Mouse (Mus musculus): ENCODE results near the gene Ankzf1. TPM values are rescaled to one million over a fixed set of nuclear protein-coding genes. Genes with fewer than 3 reads are reported as not detected.
"Not testable (repeated sequence)": the region's sequence is repeated elsewhere in the genome, so short reads cannot be mapped to it uniquely, and the experiment has no call there.

Ankzf1 gene
- polyA plus RNA-seq, 1 experiment from 2014 or later = 14.5 TPM

- no peak for ATAC-seq
- no peaks in the 10 kb centered on the region for H3K36me3 ChIP-seq
- no peak overlapping the region for H3K4me3 ChIP-seq
- no peak overlapping the region for H3K4me2 ChIP-seq
- no peaks in the 10 kb centered on the region for H3K9me3 ChIP-seq (replicated peaks)
- H3K27me3 ChIP-seq (replicated peaks) = no peaks in the 10 kb centered on the region
- peak overlapping the region; percentile 43 for H3K27ac ChIP-seq
- H3K4me1 ChIP-seq = peaks cover 77% of the 10 kb centered on the region
- 62% methylated on average over 4 of the region's 4 CpGs for WGBS (ENCODE audit: insufficient replicate concordance)
- 0 out of 2 replicates have a peak overlapping the region, but pooled peaks have one; percentile 17 for H3K9ac ChIP-seq
These were observed 39.3 kb downstream of the Ankzf1 start for GRCm38 (mm10) chr1:75231224-75231623.

GRCm38 (mm10) chr1:75231664-75232152, 39.8 kb downstream of the Ankzf1 start, which contains the start of gene A630095N17Rik:
A630095N17Rik (minus strand) TSS chr1:75232102.
- Histone ChIP-seq H3K36me3 (no peaks in the 10 kb centered on the region), H3K27ac (peak within 1 kb of the TSS; percentile 43), H3K4me2 (peak within 1 kb of the TSS; percentile 21; the same call in 1 of the 2 replicates), H3K4me3 (no peak within 1 kb of the TSS), H3K4me1 (peaks cover 75% of the 10 kb centered on the region), H3K9ac (0 out of 2 replicates have a peak within 1 kb of the TSS, but pooled peaks have one; percentile 17), H3K27me3 (replicated peaks) (no peaks in the 10 kb centered on the region), H3K9me3 (replicated peaks) (no peaks in the 10 kb centered on the region)
- ATAC-seq = no peak
- WGBS (ENCODE audit: insufficient replicate concordance) = 69% methylated on average over 5 of the region's 5 CpGs

GRCm38 (mm10) chr1:75232489-75232888, 40.5 kb downstream of the Ankzf1 start:
- WGBS (ENCODE audit: insufficient replicate concordance) = 60% methylated on average over 4 of the region's 4 CpGs
- H3K9me3 ChIP-seq (replicated peaks); H3K9ac ChIP-seq; H3K4me2 ChIP-seq; H3K27ac ChIP-seq; H3K4me3 ChIP-seq; ATAC-seq; H3K27me3 ChIP-seq (replicated peaks); H3K36me3 ChIP-seq: not testable (repeated sequence)
- H3K4me1 ChIP-seq = peaks cover 75% of the 10 kb centered on the region

GRCm38 (mm10) chr1:75234606-75235005, 42.7 kb downstream of the Ankzf1 start:
- 1% methylated on average over 8 of the region's 8 CpGs for WGBS (ENCODE audit: insufficient replicate concordance)
- Histone ChIP-seq H3K36me3 (peaks cover 11% of the 10 kb centered on the region), H3K27ac (peak overlapping the region; percentile 98), H3K4me1 (peaks cover 79% of the 10 kb centered on the region), H3K27me3 (replicated peaks) (no peaks in the 10 kb centered on the region), H3K4me3 (no peak overlapping the region), H3K9me3 (replicated peaks) (no peaks in the 10 kb centered on the region), H3K4me2 (peak overlapping the region; percentile 87), H3K9ac (peak overlapping the region; percentile 13; the same call in 1 of the 2 replicates)
- no peak for ATAC-seq

GRCm38 (mm10) chr1:75236117-75237050, 44.4 kb downstream of the Ankzf1 start, which contains the start of gene Dnajb2:
Dnajb2 (plus strand) TSS chr1:75236406.
- Histone ChIP-seq H3K27me3 (replicated peaks) (no peaks in the 10 kb centered on the region), H3K36me3 (peaks cover 26% of the 10 kb centered on the region), H3K4me1 (peaks cover 61% of the 10 kb centered on the region), H3K4me2 (peak within 1 kb of the TSS; percentile 87), H3K9ac (peak within 1 kb of the TSS; percentile 79), H3K4me3 (peak within 1 kb of the TSS; percentile 64), H3K27ac (peak within 1 kb of the TSS; percentile 98), H3K9me3 (replicated peaks) (no peaks in the 10 kb centered on the region)
- ATAC-seq = peak; percentile 95
- 1% methylated on average over 64 of the region's 64 CpGs for WGBS (ENCODE audit: insufficient replicate concordance)

GRCm38 (mm10) chr1:75239591-75239990, 47.6 kb downstream of the Ankzf1 start:
- no peak for ATAC-seq
- H3K27me3 ChIP-seq (replicated peaks) = no peaks in the 10 kb centered on the region
- WGBS (ENCODE audit: insufficient replicate concordance) = 84% methylated on average over 10 of the region's 10 CpGs
- no peak overlapping the region for H3K4me3 ChIP-seq
- no peak overlapping the region for H3K27ac ChIP-seq
- H3K36me3 ChIP-seq = peaks cover 46% of the 10 kb centered on the region
- no peak overlapping the region for H3K4me2 ChIP-seq
- H3K4me1 ChIP-seq = peaks cover 45% of the 10 kb centered on the region
- no peaks in the 10 kb centered on the region for H3K9me3 ChIP-seq (replicated peaks)
- H3K9ac ChIP-seq = no peak overlapping the region

- no peaks in the 10 kb centered on the region for H3K9me3 ChIP-seq (replicated peaks)
- no peak overlapping the region for H3K9ac ChIP-seq
- no peak overlapping the region for H3K27ac ChIP-seq
- H3K36me3 ChIP-seq = peaks cover 46% of the 10 kb centered on the region
- no peak for ATAC-seq
- no peaks in the 10 kb centered on the region for H3K27me3 ChIP-seq (replicated peaks)
- WGBS (ENCODE audit: insufficient replicate concordance) = 84% methylated on average over 14 of the region's 14 CpGs
- no peak overlapping the region for H3K4me2 ChIP-seq
- no peak overlapping the region for H3K4me3 ChIP-seq
- peaks cover 18% of the 10 kb centered on the region for H3K4me1 ChIP-seq
These were observed 51.5 kb downstream of the Ankzf1 start for GRCm38 (mm10) chr1:75243411-75243810.

- H3K36me3 ChIP-seq = peaks cover 38% of the 10 kb centered on the region
- no peak overlapping the region for H3K4me2 ChIP-seq
- H3K27me3 ChIP-seq (replicated peaks) = no peaks in the 10 kb centered on the region
- H3K9me3 ChIP-seq (replicated peaks) = no peaks in the 10 kb centered on the region
- peaks cover 12% of the 10 kb centered on the region for H3K4me1 ChIP-seq
- no peak overlapping the region for H3K27ac ChIP-seq
- peak; percentile 16; the same call in 1 of the 2 replicates for ATAC-seq
- H3K4me3 ChIP-seq = no peak overlapping the region
- H3K9ac ChIP-seq = no peak overlapping the region
- WGBS (ENCODE audit: insufficient replicate concordance) = 85% methylated on average over 12 of the region's 12 CpGs
These were observed 52.4 kb downstream of the Ankzf1 start for GRCm38 (mm10) chr1:75244175-75244826.

GRCm38 (mm10) chr1:75244836-75245235, 52.9 kb downstream of the Ankzf1 start:
- no peak overlapping the region for H3K4me3 ChIP-seq
- peak; percentile 50 for ATAC-seq
- H3K4me2 ChIP-seq = no peak overlapping the region
- H3K36me3 ChIP-seq = peaks cover 33% of the 10 kb centered on the region
- H3K9me3 ChIP-seq (replicated peaks) = no peaks in the 10 kb centered on the region
- H3K27ac ChIP-seq = no peak overlapping the region
- no peak overlapping the region for H3K9ac ChIP-seq
- peaks cover 17% of the 10 kb centered on the region for H3K4me1 ChIP-seq
- no peaks in the 10 kb centered on the region for H3K27me3 ChIP-seq (replicated peaks)
- 24% methylated on average over 4 of the region's 4 CpGs for WGBS (ENCODE audit: insufficient replicate concordance)

- Histone ChIP-seq H3K4me1 (peaks cover 37% of the 10 kb centered on the region), H3K9ac (no peak overlapping the region), H3K9me3 (replicated peaks) (no peaks in the 10 kb centered on the region), H3K4me2 (no peak overlapping the region), H3K36me3 (peaks cover 16% of the 10 kb centered on the region), H3K4me3 (no peak overlapping the region), H3K27ac (no peak overlapping the region), H3K27me3 (replicated peaks) (peaks cover 2% of the 10 kb centered on the region)
- WGBS (ENCODE audit: insufficient replicate concordance) = 71% methylated on average over 16 of the region's 16 CpGs
- no peak for ATAC-seq
These were observed 55.4 kb downstream of the Ankzf1 start for GRCm38 (mm10) chr1:75247071-75247930.

Data from liver, embryonic 12.5 days (tissue).